17 mouse cellular contexts compared by ENCODE assay signal in genomic region chr3:70249922-70250321, GRCm38 (mm10).
"Had no signal": no experiment of that assay in that cellular context is flagged by ENCODE, and none has a peak within 500 bp of the region (broad histone marks: within the 10 kb centered on the region; RNA-seq: fewer than 3 reads in every experiment).

No protein-coding gene starts in this region.

- H3K27me3 ChIP-seq: liver, embryonic 12.5 days; midbrain, embryonic 12.5 days; neural tube, embryonic 13.5 days; neural tube, embryonic 15.5 days had no signal

- H3K4me3 ChIP-seq: liver, embryonic 12.5 days; midbrain, embryonic 10.5 days; midbrain, embryonic 12.5 days; myocyte; neural tube, embryonic 13.5 days; neural tube, embryonic 15.5 days had no signal

- H3K36me3 ChIP-seq: liver, embryonic 12.5 days; midbrain, embryonic 10.5 days; midbrain, embryonic 12.5 days; neural tube, embryonic 13.5 days; neural tube, embryonic 15.5 days had no signal

- DNase-seq: midbrain, embryonic 14.5 days; retina, postnatal 1 day; right cerebral cortex, adult 18-20 months; right cerebral cortex, postnatal 25 days; right cerebral cortex, postnatal 4 days; spleen, adult 18-20 months; thymus, adult 2 months; thymus, postnatal 25 days; thymus, postnatal 4 days had no signal

- H3K27ac ChIP-seq: liver, embryonic 12.5 days; liver, embryonic 14.5 days; midbrain, embryonic 10.5 days; midbrain, embryonic 12.5 days; neural tube, embryonic 13.5 days; neural tube, embryonic 15.5 days had no signal

- H3K4me2 ChIP-seq: liver, embryonic 12.5 days; midbrain, embryonic 12.5 days; neural tube, embryonic 13.5 days; neural tube, embryonic 15.5 days had no signal

- H3K9ac ChIP-seq: liver, embryonic 12.5 days; liver, embryonic 14.5 days; midbrain, embryonic 12.5 days; neural tube, embryonic 13.5 days; neural tube, embryonic 15.5 days had no signal

- ATAC-seq: liver, embryonic 12.5 days; midbrain, embryonic 16.5 days had no signal

- H3K9me3 ChIP-seq: liver, embryonic 12.5 days; midbrain, embryonic 10.5 days; midbrain, embryonic 12.5 days; neural tube, embryonic 13.5 days; neural tube, embryonic 15.5 days had no signal

- H3K4me1 ChIP-seq: liver, embryonic 12.5 days; midbrain, embryonic 10.5 days; midbrain, embryonic 12.5 days; neural tube, embryonic 13.5 days; neural tube, embryonic 15.5 days had no signal
